ENCODE assay signal across 20 mouse cellular contexts in the genomic region with DNA sequence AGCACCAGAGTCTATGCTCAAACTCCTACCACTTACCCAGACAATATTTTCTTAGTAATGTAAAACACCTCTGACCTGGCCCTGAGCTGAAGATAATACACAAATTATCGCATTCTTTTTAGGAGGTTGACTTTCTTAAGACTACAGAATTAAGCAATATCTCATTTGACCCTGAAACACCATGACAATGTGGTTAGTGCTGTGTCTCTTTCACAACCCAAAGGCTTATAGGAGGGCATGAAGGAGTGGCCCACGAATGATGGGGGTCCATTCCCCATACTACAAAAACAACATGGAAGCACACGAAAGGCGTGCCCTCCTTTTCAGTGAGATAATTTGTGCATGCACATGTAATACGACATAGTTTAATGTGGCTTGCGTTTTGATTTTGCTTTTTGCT. TPM values are rescaled to one million over a fixed set of nuclear protein-coding genes. Genes with fewer than 3 reads are reported as not detected.
DNase-seq lines count a peak whose midpoint lies in the region; ATAC-seq lines count a peak whose summit lies in the region.
"Had no signal": no experiment of that assay in that cellular context is flagged by ENCODE, and none has a peak within 500 bp of the region (broad histone marks: within the 10 kb centered on the region; RNA-seq: fewer than 3 reads in every experiment).

No protein-coding gene starts in this region.

- ATAC-seq in granulocyte monocyte progenitor cell, adult 5-6 weeks (replicated peaks; ENCODE audit: poor library complexity, severe bottlenecking) = peak; percentile 77
- ATAC-seq in megakaryocyte, adult 5-6 weeks (ENCODE audit: poor library complexity, severe bottlenecking) = 0 out of 2 replicates have a peak, but pooled peaks have one; percentile 17
- ATAC-seq in megakaryocyte progenitor cell, adult 5-6 weeks (replicated peaks; ENCODE audit: poor library complexity) = peak; percentile 71
- ATAC-seq in CD4-positive, CD25-positive, alpha-beta regulatory T cell, adult 4 months = no peak
- no peak for ATAC-seq in megakaryocyte-erythroid progenitor cell, adult 5-6 weeks (replicated peaks; ENCODE audit: low FRiP score, low TSS enrichment, poor library complexity, severe bottlenecking)
- ATAC-seq: activated CD4-positive, CD25-positive, alpha-beta regulatory T cell, adult 4 months; Patski had no signal

- peak; percentile 52 for DNase-seq in 416B (ENCODE audit: low read depth)
- no peak for DNase-seq in testis, postnatal 10 days (ENCODE audit: low spot score)
- DNase-seq in kidney, postnatal 14 days = no peak
- DNase-seq: adrenal gland, adult 2 months; adrenal gland, adult 8-10 months; adrenal gland, postnatal 10 days; adrenal gland, postnatal 14 days; adrenal gland, postnatal 25 days; adrenal gland, postnatal 36 days; cerebellum, adult 11 months; cerebellum, adult 11-12 months; cerebellum, adult 18-20 months; cerebellum, adult 2 months had no signal

RNA-seq across cellular contexts. Expression of a gene that starts 3.2 kb away (rescaled TPM):
- total RNA-seq in granulocyte monocyte progenitor cell, adult 5-6 weeks (2014; fragmentation: Nextera tagmentation) = 104 and 126 TPM in 2 replicates
- 100 and 119 TPM in 2 replicates for total RNA-seq in granulocyte monocyte progenitor cell, adult 5-6 weeks (2017)
- 160 and 163 TPM in 2 replicates for total RNA-seq in megakaryocyte, adult 5-6 weeks (2015)
- total RNA-seq in megakaryocyte, adult 5-6 weeks (2017) = 113 and 130 TPM in 2 replicates
- 162 and 166 TPM in 2 replicates for total RNA-seq in megakaryocyte progenitor cell, adult 5-6 weeks (2015)
- 108 and 110 TPM in 2 replicates for total RNA-seq in megakaryocyte progenitor cell, adult 5-6 weeks (2017)
- 100 to 1,000 TPM in 1 of 2 experiments, 10 to 100 TPM in 1; 80.3 to 107 TPM for polyA plus RNA-seq in CD4-positive, CD25-positive, alpha-beta regulatory T cell, adult 4 months (2017; shearing (Covaris generic))
- total RNA-seq in megakaryocyte-erythroid progenitor cell, adult 5-6 weeks (2014; fragmentation: Nextera tagmentation) = 8.5 and 11.1 TPM in 2 replicates
- 8.9 and 13.7 TPM in 2 replicates for total RNA-seq in megakaryocyte-erythroid progenitor cell, adult 5-6 weeks (2017)

RNA-seq across cellular contexts. Expression of a gene that starts 57.5 kb away (rescaled TPM):
- 81.2 and 92.6 TPM in 2 replicates for total RNA-seq in granulocyte monocyte progenitor cell, adult 5-6 weeks (2014; fragmentation: Nextera tagmentation)
- total RNA-seq in granulocyte monocyte progenitor cell, adult 5-6 weeks (2017) = 74.0 and 74.1 TPM in 2 replicates
- 64.3 and 75.0 TPM in 2 replicates for total RNA-seq in megakaryocyte, adult 5-6 weeks (2015)
- 46.8 and 61.4 TPM in 2 replicates for total RNA-seq in megakaryocyte, adult 5-6 weeks (2017)
- 85.0 and 92.6 TPM in 2 replicates for total RNA-seq in megakaryocyte progenitor cell, adult 5-6 weeks (2015)
- total RNA-seq in megakaryocyte progenitor cell, adult 5-6 weeks (2017) = 60.8 and 87.4 TPM in 2 replicates
- polyA plus RNA-seq in CD4-positive, CD25-positive, alpha-beta regulatory T cell, adult 4 months (2017; shearing (Covaris generic)) = 10 to 100 TPM; 74.9 to 92.2 TPM
- total RNA-seq in megakaryocyte-erythroid progenitor cell, adult 5-6 weeks (2014; fragmentation: Nextera tagmentation) = 54.2 and 90.5 TPM in 2 replicates
- 59.0 and 72.1 TPM in 2 replicates for total RNA-seq in megakaryocyte-erythroid progenitor cell, adult 5-6 weeks (2017)

Comparison
In these comparisons a context has a peak if more than half of its experiments do, and no peak if none do; other contexts are left out.
1. ATAC-seq: peak in granulocyte monocyte progenitor cell, adult 5-6 weeks (single experiment), megakaryocyte, adult 5-6 weeks (single experiment) and megakaryocyte progenitor cell, adult 5-6 weeks (single experiment); none in CD4-positive, CD25-positive, alpha-beta regulatory T cell, adult 4 months (single experiment) and megakaryocyte-erythroid progenitor cell, adult 5-6 weeks (single experiment).
2. RNA of a gene that starts 3.2 kb away (total RNA-seq): 108 to 166 TPM in megakaryocyte progenitor cell, adult 5-6 weeks, 113 to 163 TPM in megakaryocyte, adult 5-6 weeks and 100 to 126 TPM in granulocyte monocyte progenitor cell, adult 5-6 weeks; 8.5 to 13.7 TPM in megakaryocyte-erythroid progenitor cell, adult 5-6 weeks; every median in the first group is over 4 times any median in the second.